Mouse (Mus musculus) cortical plate, adult 2 months (tissue): ENCODE data around the gene Lpar5.

Source experiments
- CTCF ChIP-seq: fragments of 200-500 bp; IDR thresholded peaks from 2 replicates; pipeline ENCODE4 v1.5.1; 2011; ENCODE audit warnings: mild to moderate bottlenecking, control low read depth, low read length; ENCODE audit not compliant: insufficient read depth; ENCODE audit errors: extremely low read depth
- POLR2A ChIP-seq: fragments of 200-500 bp; IDR thresholded peaks from 2 replicates; pipeline ENCODE4 v1.6.1; 2011; ENCODE audit warnings: mild to moderate bottlenecking, low read length, control low read depth; ENCODE audit not compliant: insufficient read depth; ENCODE audit errors: extremely low read depth

DNA sequence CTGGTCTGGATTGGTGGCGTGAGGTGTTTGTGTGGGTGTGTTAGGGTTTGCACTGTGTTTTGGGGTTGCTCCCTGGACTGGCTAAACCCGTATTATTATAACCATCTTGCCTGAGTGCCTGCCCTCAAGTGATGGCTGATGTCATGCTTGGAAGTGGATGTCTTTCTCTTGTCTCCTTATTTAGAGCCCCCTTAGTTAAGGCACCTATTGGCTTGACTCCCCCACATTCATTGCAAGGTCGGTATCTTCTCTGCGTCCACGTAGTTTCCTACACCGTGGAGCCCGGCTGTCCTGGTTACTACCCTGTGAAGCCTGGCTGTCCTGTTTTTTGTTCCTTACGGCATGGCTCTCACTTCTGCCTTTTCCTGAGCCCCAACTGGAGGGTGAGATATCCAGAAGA is 30.2 kb downstream of the Lpar5 start:
- TF ChIP-seq POLR2A = no peak
- no peak for TF ChIP-seq CTCF
